In the genomic region with DNA sequence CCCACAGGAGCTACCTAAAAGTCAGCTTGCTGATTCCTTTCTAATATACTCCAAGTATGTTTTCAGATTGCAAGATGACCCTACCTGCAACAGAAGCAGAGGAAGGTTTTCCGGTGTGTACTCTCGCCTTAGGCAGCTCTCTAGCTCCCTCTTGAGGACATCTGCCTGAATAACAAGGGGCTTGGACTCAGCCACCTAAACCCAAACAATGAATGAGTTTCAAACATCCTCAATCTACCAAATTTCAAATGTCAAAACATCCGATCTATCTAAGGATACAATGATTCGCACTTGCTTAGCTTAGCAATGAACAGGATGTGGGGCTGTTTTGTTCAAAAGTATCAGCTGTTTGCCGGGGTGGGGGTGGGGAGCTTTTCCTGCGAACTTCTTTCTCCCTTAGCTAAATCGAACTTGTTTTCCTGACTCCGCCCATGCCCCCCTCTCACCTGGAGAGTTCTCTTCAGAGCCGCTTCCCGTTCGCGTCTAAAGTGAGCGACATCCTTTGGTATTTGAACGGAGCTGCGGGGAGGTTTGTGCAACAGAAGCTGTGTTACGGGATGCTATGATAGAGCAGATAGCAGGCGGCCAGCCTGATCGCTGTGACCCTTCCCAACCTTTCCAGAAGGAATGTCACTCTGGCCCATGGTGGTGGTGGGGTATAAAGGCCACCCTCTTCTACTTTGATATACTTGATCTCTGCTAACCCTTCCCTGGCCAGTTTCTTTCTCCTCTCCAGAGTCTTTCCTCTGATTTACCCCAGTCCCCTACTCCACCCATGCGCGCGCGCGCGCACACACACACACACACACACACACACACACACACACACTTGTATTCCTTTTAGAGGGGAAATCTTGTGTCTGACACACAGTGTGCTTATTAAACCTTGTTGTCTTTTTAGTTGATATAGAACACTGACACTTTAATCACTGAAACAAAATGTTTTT, we compare ENCODE assay signal across 8 mouse cellular contexts. TPM values are rescaled to one million over a fixed set of nuclear protein-coding genes. Genes with fewer than 3 reads are reported as not detected.
DNase-seq lines count a peak whose midpoint lies in the region; ATAC-seq lines count a peak whose summit lies in the region.

No protein-coding gene starts in this region.

- peak overlapping the region; percentile 72 for H3K4me2 ChIP-seq in heart, embryonic 11.5 days
- H3K4me2 ChIP-seq in kidney, embryonic 14.5 days (replicated peaks; ENCODE audit: low read depth, low read length) = peak overlapping the region; percentile 62
- peak overlapping the region; percentile 63 for H3K4me2 ChIP-seq in liver, embryonic 13.5 days
- peak overlapping the region; percentile 91 for H3K4me2 ChIP-seq in stomach, embryonic 16.5 days (ENCODE audit: low read depth, low read length)

- no peaks in the 10 kb centered on the region for H3K4me1 ChIP-seq in heart, embryonic 11.5 days (ENCODE audit: control insufficient read depth, insufficient read depth, low read length)
- no peaks in the 10 kb centered on the region for H3K4me1 ChIP-seq in kidney, embryonic 14.5 days (ENCODE audit: control insufficient read depth, insufficient read depth, low read length)
- 0 out of 2 replicates have a peak, but pooled peaks cover 3% of the 10 kb centered on the region for H3K4me1 ChIP-seq in liver, embryonic 13.5 days (replicated peaks)
- no peaks in the 10 kb centered on the region for H3K4me1 ChIP-seq in stomach, embryonic 16.5 days (ENCODE audit: control insufficient read depth, insufficient read depth, low read length)

- no peaks in the 10 kb centered on the region for H3K36me3 ChIP-seq in heart, embryonic 11.5 days (ENCODE audit: control insufficient read depth, insufficient read depth, low read length)
- no peaks in the 10 kb centered on the region for H3K36me3 ChIP-seq in kidney, embryonic 14.5 days (ENCODE audit: control insufficient read depth, insufficient read depth, low read length)
- no peaks in the 10 kb centered on the region for H3K36me3 ChIP-seq in liver, embryonic 13.5 days
- no peaks in the 10 kb centered on the region for H3K36me3 ChIP-seq in stomach, embryonic 16.5 days (ENCODE audit: control insufficient read depth, insufficient read depth, low read length)

- DNase-seq in 416B (ENCODE audit: low read depth) = peak; percentile 63
- peak; percentile 52 to 59 for DNase-seq in adrenal gland, adult 18-20 months (ENCODE audit: low spot score in 2 of 2)
- peak; percentile 85 for DNase-seq in embryo, embryonic 11 days
- DNase-seq in liver, embryonic 13.5 days = peak; percentile 38
- peak; percentile 61 to 72 for DNase-seq in natural killer cell, adult 2 months (ENCODE audit: low spot score in 2 of 2)

- H3K4me3 ChIP-seq in heart, embryonic 11.5 days (ENCODE audit: low read depth, low read length) = peak overlapping the region; percentile 40
- peak overlapping the region; percentile 38 for H3K4me3 ChIP-seq in kidney, embryonic 14.5 days (ENCODE audit: low read length)
- H3K4me3 ChIP-seq in liver, embryonic 13.5 days (replicated peaks) = peak overlapping the region; percentile 43
- H3K4me3 ChIP-seq in stomach, embryonic 16.5 days (replicated peaks; ENCODE audit: low read length) = peak overlapping the region; percentile 52

- H3K27me3 ChIP-seq in heart, embryonic 11.5 days (ENCODE audit: control insufficient read depth, insufficient read depth, low read length) = no peaks in the 10 kb centered on the region
- H3K27me3 ChIP-seq in kidney, embryonic 14.5 days (ENCODE audit: control insufficient read depth, insufficient read depth, low read length) = no peaks in the 10 kb centered on the region
- H3K27me3 ChIP-seq in liver, embryonic 13.5 days = peaks cover 7% of the 10 kb centered on the region
- no peaks in the 10 kb centered on the region for H3K27me3 ChIP-seq in stomach, embryonic 16.5 days (ENCODE audit: control insufficient read depth, insufficient read depth, low read length)

- ATAC-seq in heart, embryonic 11.5 days (replicated peaks; ENCODE audit: insufficient number of reproducible peaks, low FRiP score, low TSS enrichment) = peak; percentile 31; the same call in 1 of the 2 replicates
- ATAC-seq in kidney, embryonic 14.5 days (ENCODE audit: low FRiP score, low TSS enrichment) = peak; percentile 77
- ATAC-seq in liver, embryonic 13.5 days (ENCODE audit: low read depth) = no peak
- no peak; the same call in 1 of the 2 replicates for ATAC-seq in stomach, embryonic 16.5 days (ENCODE audit: insufficient read depth, low FRiP score)

- 20% methylated on average over 24 of the region's 24 CpGs for WGBS in heart, embryonic 11.5 days (ENCODE audit: insufficient replicate concordance)
- WGBS in kidney, embryonic 14.5 days = 23% methylated on average over 24 of the region's 24 CpGs
- WGBS in liver, embryonic 13.5 days (ENCODE audit: insufficient replicate concordance) = 19% methylated on average over 24 of the region's 24 CpGs
- 20% methylated on average over 24 of the region's 24 CpGs for WGBS in stomach, embryonic 16.5 days

- H3K9ac ChIP-seq in heart, embryonic 11.5 days (ENCODE audit: low read depth, low read length) = peak overlapping the region; percentile 55; the same call in 1 of the 2 replicates
- peak overlapping the region; percentile 42 for H3K9ac ChIP-seq in kidney, embryonic 14.5 days (ENCODE audit: low read depth, low read length)
- no peak overlapping the region; the same call in 1 of the 2 replicates for H3K9ac ChIP-seq in liver, embryonic 13.5 days
- peak overlapping the region; percentile 67 for H3K9ac ChIP-seq in stomach, embryonic 16.5 days (ENCODE audit: low read length)

- no peak overlapping the region for H3K27ac ChIP-seq in heart, embryonic 11.5 days (ENCODE audit: low read depth, low read length)
- H3K27ac ChIP-seq in kidney, embryonic 14.5 days (ENCODE audit: low read depth, low read length) = no peak overlapping the region
- H3K27ac ChIP-seq in liver, embryonic 13.5 days = no peak overlapping the region
- no peak overlapping the region for H3K27ac ChIP-seq in stomach, embryonic 16.5 days (ENCODE audit: low read length)

- H3K9me3 ChIP-seq in heart, embryonic 11.5 days (replicated peaks; ENCODE audit: control insufficient read depth, low read length) = no peaks in the 10 kb centered on the region
- H3K9me3 ChIP-seq in kidney, embryonic 14.5 days (ENCODE audit: control insufficient read depth, low read length) = peaks cover 4% of the 10 kb centered on the region; the same call in 1 of the 2 replicates
- no peaks in the 10 kb centered on the region for H3K9me3 ChIP-seq in liver, embryonic 13.5 days (replicated peaks)
- H3K9me3 ChIP-seq in stomach, embryonic 16.5 days (replicated peaks; ENCODE audit: control insufficient read depth, low read length) = 0 out of 2 replicates have a peak, but pooled peaks cover 6% of the 10 kb centered on the region

RNA-seq across cellular contexts. Expression of a gene that starts 26.2 kb away (rescaled TPM):
- total RNA-seq in adrenal gland, adult 18-20 months (2021) = 1 to 10 TPM in 1 of 2 experiments, under 1 TPM in 1; 0.36 to 1.7 TPM
- polyA plus RNA-seq in heart, embryonic 11.5 days (2014; fragmentation: Nextera tagmentation; extraction: Ambion mirVana) = 0.73 and 0.82 TPM in 2 replicates
- 0.15 and 0.33 TPM in 2 replicates for polyA plus RNA-seq in kidney, embryonic 14.5 days (2014; fragmentation: Nextera tagmentation; extraction: Ambion mirVana)
- 0.09 TPM in 1 of 2 replicates, not detected in the other for polyA plus RNA-seq in liver, embryonic 13.5 days (2015; fragmentation: Nextera tagmentation; extraction: Ambion mirVana)
- polyA plus RNA-seq in stomach, embryonic 16.5 days (2015; fragmentation: Nextera tagmentation; extraction: Ambion mirVana) = 0.90 and 1.0 TPM in 2 replicates

Comparison
In these comparisons a context has a peak if more than half of its experiments do, and no peak if none do; other contexts are left out.
1. ATAC-seq: peak in heart, embryonic 11.5 days (single experiment) and kidney, embryonic 14.5 days (single experiment); none in liver, embryonic 13.5 days (single experiment) and stomach, embryonic 16.5 days (single experiment).
2. Peak in every context shown above with its lines, with median percentiles within 50 percentile points of each other: DNase-seq, H3K4me2 ChIP-seq and H3K4me3 ChIP-seq.